Comparison of ENCODE assay signal across 22 mouse cellular contexts in the genomic region with DNA sequence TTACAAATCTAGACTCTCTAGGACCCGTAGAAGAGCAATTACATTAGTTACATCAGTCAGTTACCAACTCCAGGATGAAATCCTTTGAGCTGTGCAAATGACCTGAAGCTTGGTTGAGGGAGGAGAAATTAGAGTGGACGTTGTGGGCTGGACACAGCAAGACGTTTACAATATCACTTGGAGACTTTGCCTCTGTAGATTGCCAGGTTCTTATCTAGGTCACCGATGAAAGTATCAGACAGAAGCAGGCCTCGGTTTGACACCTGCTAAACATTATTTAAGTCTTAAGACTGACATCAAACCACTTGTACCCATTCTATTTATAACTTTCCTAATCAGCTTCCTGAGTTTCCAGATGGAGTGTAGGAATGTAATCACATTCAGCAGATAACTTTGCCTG. TPM values are rescaled to one million over a fixed set of nuclear protein-coding genes. Genes with fewer than 3 reads are reported as not detected.
DNase-seq lines count a peak whose midpoint lies in the region; ATAC-seq lines count a peak whose summit lies in the region.
"Had no signal": no experiment of that assay in that cellular context is flagged by ENCODE, and none has a peak within 500 bp of the region (broad histone marks: within the 10 kb centered on the region; RNA-seq: fewer than 3 reads in every experiment).

No protein-coding gene starts in this region.

- H3K4me2 ChIP-seq in heart, embryonic 11.5 days, result no peak overlapping the region; the same call in 1 of the 2 replicates
- peak overlapping the region; percentile 12; the same call in 1 of the 2 replicates for H3K4me2 ChIP-seq in heart, embryonic 15.5 days
- H3K4me2 ChIP-seq: embryonic facial prominence, embryonic 13.5 days; forebrain, embryonic 12.5 days; hindbrain, embryonic 14.5 days; intestine, embryonic 15.5 days had no signal

- intact Hi-C loops in gastrocnemius, postnatal 36 days (cut with DNase I), result loop anchor here (5.0 kb wide), 1 partner anchor 69 kb away; no protein-coding TSS in a partner anchor
- intact Hi-C loops in heart, postnatal 14 days (cut with DNase I), result no loop called here

- peak overlapping the region; percentile 96 for H3K27ac ChIP-seq in heart, embryonic 11.5 days (ENCODE audit: low read depth, low read length)
- H3K27ac ChIP-seq in heart, embryonic 15.5 days, result peak overlapping the region; percentile 87
- H3K27ac ChIP-seq: embryonic facial prominence, embryonic 13.5 days; forebrain, embryonic 12.5 days; hindbrain, embryonic 10.5 days; hindbrain, embryonic 14.5 days; intestine, embryonic 15.5 days had no signal

- H3K4me3 ChIP-seq in heart, embryonic 11.5 days (ENCODE audit: low read depth, low read length), result no peak overlapping the region
- no peak overlapping the region for H3K4me3 ChIP-seq in heart, embryonic 15.5 days
- H3K4me3 ChIP-seq: embryonic facial prominence, embryonic 13.5 days; forebrain, embryonic 12.5 days; hindbrain, embryonic 10.5 days; intestine, embryonic 15.5 days had no signal

- H3K9ac ChIP-seq in heart, embryonic 11.5 days (ENCODE audit: low read depth, low read length), result no peak overlapping the region
- no peak overlapping the region for H3K9ac ChIP-seq in heart, embryonic 15.5 days
- H3K9ac ChIP-seq: embryonic facial prominence, embryonic 13.5 days; forebrain, embryonic 12.5 days; hindbrain, embryonic 14.5 days; intestine, embryonic 15.5 days had no signal

- no peaks in the 10 kb centered on the region for H3K9me3 ChIP-seq in heart, embryonic 11.5 days (replicated peaks; ENCODE audit: control insufficient read depth, low read length)
- H3K9me3 ChIP-seq in heart, embryonic 15.5 days (replicated peaks), result no peaks in the 10 kb centered on the region
- H3K9me3 ChIP-seq: embryonic facial prominence, embryonic 13.5 days; forebrain, embryonic 12.5 days; G1E; hindbrain, embryonic 10.5 days; intestine, embryonic 15.5 days had no signal

- WGBS in heart, embryonic 11.5 days (ENCODE audit: insufficient replicate concordance), result 13% methylated on average over 5 of the region's 5 CpGs
- WGBS in heart, embryonic 15.5 days, result 18% methylated on average over 5 of the region's 5 CpGs

- H3K4me1 ChIP-seq in heart, embryonic 11.5 days (ENCODE audit: control insufficient read depth, insufficient read depth, low read length), result peaks cover 20% of the 10 kb centered on the region
- H3K4me1 ChIP-seq in heart, embryonic 15.5 days (replicated peaks), result peaks cover 40% of the 10 kb centered on the region

- no peak for ATAC-seq in heart, embryonic 11.5 days (replicated peaks; ENCODE audit: insufficient number of reproducible peaks, low FRiP score, low TSS enrichment)
- ATAC-seq in heart, embryonic 15.5 days (replicated peaks; ENCODE audit: insufficient number of reproducible peaks, insufficient read depth, low FRiP score, low read depth), result no peak
- ATAC-seq: CD4-positive, CD25-positive, alpha-beta regulatory T cell, adult 4 months; forebrain, embryonic 16.5 days; intestine, embryonic 15.5 days had no signal

- DNase-seq in gastrocnemius, adult 18-20 months (ENCODE audit: low spot score), result peak; percentile 60
- no peak for DNase-seq in gastrocnemius, postnatal 36 days
- DNase-seq in heart, adult 8-10 months (ENCODE audit: low spot score), result no peak
- no peak for DNase-seq in heart, postnatal 14 days
- DNase-seq in cerebellum, postnatal 25 days, result no peak
- DNase-seq: adrenal gland, adult 8-10 months; B cell, adult 2 months; cerebellum, adult 11-12 months; cerebellum, adult 9-10 months; cerebellum, postnatal 36 days; kidney, adult 18-20 months had no signal

- H3K27me3 ChIP-seq in heart, embryonic 11.5 days (ENCODE audit: control insufficient read depth, insufficient read depth, low read length), result no peaks in the 10 kb centered on the region
- H3K27me3 ChIP-seq in heart, embryonic 15.5 days, result no peaks in the 10 kb centered on the region
- H3K27me3 ChIP-seq: embryonic facial prominence, embryonic 13.5 days; forebrain, embryonic 12.5 days; intestine, embryonic 15.5 days had no signal

- H3K36me3 ChIP-seq in heart, embryonic 11.5 days (ENCODE audit: control insufficient read depth, insufficient read depth, low read length), result no peaks in the 10 kb centered on the region
- no peaks in the 10 kb centered on the region for H3K36me3 ChIP-seq in heart, embryonic 15.5 days
- H3K36me3 ChIP-seq: embryonic facial prominence, embryonic 13.5 days; forebrain, embryonic 12.5 days; G1E; hindbrain, embryonic 10.5 days; intestine, embryonic 15.5 days had no signal

RNA-seq across cellular contexts. Expression of gene Pdlim5, which starts 45.6 kb away (rescaled TPM):
- total RNA-seq in gastrocnemius, adult 18-20 months (2021), result 100 to 1,000 TPM; 496 to 567 TPM
- total RNA-seq in gastrocnemius, postnatal 36 days (2021), result 100 to 1,000 TPM; 512 to 573 TPM
- 240 and 257 TPM in 2 replicates for polyA plus RNA-seq in heart, embryonic 11.5 days (2014; fragmentation: Nextera tagmentation; extraction: Ambion mirVana)
- 100 to 1,000 TPM; 698 to 745 (median 734) TPM for total RNA-seq in heart, adult 8-10 months (2022)
- polyA plus RNA-seq in heart, embryonic 15.5 days (2015; fragmentation: Nextera tagmentation; extraction: Ambion mirVana), result 180 and 220 TPM in 2 replicates
- 100 to 1,000 TPM; 678 to 728 TPM for total RNA-seq in heart, postnatal 14 days (2021)

RNA-seq across cellular contexts. Expression of gene Gbp5, which starts 52.6 kb away (rescaled TPM):
- total RNA-seq in gastrocnemius, adult 18-20 months (2021), result 1 to 10 TPM in 1 of 2 experiments, under 1 TPM in 1; 0.98 to 3.9 TPM
- 1 to 10 TPM; 1.9 to 3.6 TPM for total RNA-seq in gastrocnemius, postnatal 36 days (2021)
- polyA plus RNA-seq in heart, embryonic 11.5 days (2014; fragmentation: Nextera tagmentation; extraction: Ambion mirVana), result not detected in 2 replicates
- 1 to 10 TPM; 6.6 to 8.4 (median 7.6) TPM for total RNA-seq in heart, adult 8-10 months (2022)
- polyA plus RNA-seq in heart, embryonic 15.5 days (2015; fragmentation: Nextera tagmentation; extraction: Ambion mirVana), result 0.19 and 0.20 TPM in 2 replicates
- total RNA-seq in heart, postnatal 14 days (2021), result 1 to 10 TPM; 6.8 to 9.3 TPM
- polyA plus RNA-seq: forebrain, embryonic 16.5 days; G1E; kidney, embryonic 14.5 days had no signal
